Mouse (Mus musculus) common myeloid progenitor, adult 5-6 weeks (primary cell): ENCODE data around the gene Csmd2. TPM values are rescaled to one million over a fixed set of nuclear protein-coding genes. Genes with fewer than 3 reads are reported as not detected.
"Not testable (repeated sequence)": the region's sequence is repeated elsewhere in the genome, so short reads cannot be mapped to it uniquely, and the experiment has no call there.

Source experiments
- ATAC-seq: replicated peaks from 2 replicates; pipeline ENCODE4 v1.8.0; 2016; ENCODE audit warnings: low read depth, mild to moderate bottlenecking, moderate TSS enrichment, inconsistent platforms; ENCODE audit not compliant: poor library complexity, severe bottlenecking
- total RNA-seq: library from RNA; stranded (forward); fragments of 200-1000, 187-1606 nt; gene quantifications from 2 replicates; pipeline ENCODE4 v1.2.3, GENCODE M21; 2017

Csmd2 gene
- total RNA-seq, 1 experiment from 2014 or later = not detected

DNA sequence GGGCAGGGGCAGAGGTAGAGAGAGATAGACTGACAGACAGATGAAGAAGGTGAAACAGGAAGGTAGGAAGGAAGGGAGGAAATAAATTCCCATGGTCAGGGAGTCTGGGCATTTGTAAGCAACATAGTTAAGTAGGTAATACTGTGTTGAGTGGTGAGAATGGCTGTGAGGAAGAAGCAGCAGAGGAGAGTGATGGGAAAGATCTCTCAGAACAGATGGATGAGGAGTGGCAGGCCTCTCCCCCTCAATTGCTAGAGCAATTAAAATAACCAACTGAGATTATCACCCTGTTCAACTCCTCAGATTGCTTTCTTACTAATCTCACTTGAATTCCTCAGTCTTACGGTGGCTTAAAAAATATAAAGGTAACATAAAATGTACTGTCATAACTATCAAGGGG lies 40.6 kb downstream of the Csmd2 start:
- no peak for ATAC-seq

- no peak for ATAC-seq
Measured at GRCm38 (mm10) chr4:128041901-128042300, 54.2 kb downstream of the Csmd2 start.

DNA sequence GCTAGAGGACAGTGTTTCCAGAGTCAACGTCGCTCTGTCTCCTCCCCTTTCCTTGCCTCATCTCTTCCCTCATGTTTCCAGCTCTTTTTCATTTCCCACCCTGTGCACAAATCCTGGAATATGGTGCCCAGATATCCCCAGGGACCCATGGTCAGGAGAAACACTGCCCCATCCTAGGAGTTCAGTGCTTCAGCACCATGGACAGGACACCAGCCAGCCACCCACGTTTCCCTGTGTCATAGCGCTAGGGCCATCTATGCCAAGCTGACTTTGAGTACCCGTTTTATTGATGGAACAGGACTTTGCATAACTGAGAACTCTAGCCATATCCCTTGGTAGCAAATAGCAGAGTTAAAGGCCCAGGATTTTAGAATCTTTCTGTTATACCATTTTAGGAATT lies 55.0 kb downstream of the Csmd2 start:
- no peak for ATAC-seq

GRCm38 (mm10) chr4:128048716-128049115 lies 61.1 kb downstream of the Csmd2 start:
- no peak for ATAC-seq

DNA sequence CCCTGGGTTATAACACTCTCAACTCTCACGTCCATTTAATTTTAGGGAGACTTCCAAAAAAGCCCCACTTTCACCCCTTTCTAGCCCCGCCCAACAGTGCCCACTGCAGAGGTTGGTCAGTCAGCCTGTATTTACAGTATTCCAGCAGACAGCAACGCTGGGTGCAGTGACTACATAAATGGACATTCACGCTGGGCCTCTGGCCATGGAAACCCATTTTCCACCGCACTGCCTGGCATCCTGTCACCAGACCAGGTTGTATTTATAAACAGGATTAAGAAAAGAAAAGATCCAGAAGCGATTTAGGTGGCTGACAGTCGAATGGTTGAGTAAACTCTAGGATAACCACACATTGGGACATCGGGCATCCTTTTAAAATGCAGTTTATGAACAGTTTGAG lies 65.0 kb downstream of the Csmd2 start:
- no peak for ATAC-seq

- not testable (repeated sequence) for ATAC-seq
Measured at GRCm38 (mm10) chr4:128061274-128061673, 73.6 kb downstream of the Csmd2 start.

DNA sequence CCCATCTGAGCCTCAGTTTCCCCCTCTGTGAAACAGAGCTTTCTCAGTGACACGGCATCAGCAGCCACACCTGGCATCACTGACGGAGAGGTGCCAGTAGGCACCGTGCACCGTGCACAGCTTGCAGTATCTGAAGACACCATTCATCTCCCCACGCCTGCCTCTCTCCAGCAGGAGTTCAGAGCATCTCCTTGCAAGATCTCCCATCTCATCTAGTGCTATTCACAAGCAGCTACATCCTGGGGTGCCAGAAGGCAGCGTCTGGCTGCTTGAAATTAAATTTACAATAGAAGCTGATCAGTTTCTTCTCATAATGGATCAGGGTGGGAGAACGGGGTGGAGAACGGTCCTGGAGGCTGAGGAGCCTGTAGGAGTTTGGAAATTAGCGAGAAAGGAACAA lies 79.5 kb downstream of the Csmd2 start:
- ATAC-seq = no peak

DNA sequence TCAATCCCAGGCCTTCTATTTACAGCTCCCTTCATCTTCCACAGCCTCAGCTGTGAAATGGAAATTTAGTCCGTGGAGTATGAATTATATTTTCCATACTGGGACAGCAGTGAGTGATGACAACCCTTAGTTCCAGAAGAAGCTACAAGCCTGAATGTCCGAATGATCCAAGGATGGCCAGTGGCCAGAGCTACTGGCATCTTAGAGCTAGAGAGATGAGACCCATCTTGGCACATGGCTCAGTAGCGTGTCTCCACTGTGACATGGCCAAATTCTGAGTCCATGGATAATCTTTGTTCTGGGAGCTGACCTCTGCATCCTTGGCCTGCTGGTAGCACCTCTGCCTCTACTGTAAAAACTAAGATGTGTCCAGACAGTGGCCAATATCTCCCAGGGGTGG lies 96.8 kb downstream of the Csmd2 start:
- no peak for ATAC-seq

- no peak for ATAC-seq
Measured at GRCm38 (mm10) chr4:128085096-128085495, 97.4 kb downstream of the Csmd2 start.

- ATAC-seq = no peak
Measured at GRCm38 (mm10) chr4:128087147-128087606, 99.5 kb downstream of the Csmd2 start.

- no peak for ATAC-seq
Measured at GRCm38 (mm10) chr4:128087704-128088103, 100.0 kb downstream of the Csmd2 start.

DNA sequence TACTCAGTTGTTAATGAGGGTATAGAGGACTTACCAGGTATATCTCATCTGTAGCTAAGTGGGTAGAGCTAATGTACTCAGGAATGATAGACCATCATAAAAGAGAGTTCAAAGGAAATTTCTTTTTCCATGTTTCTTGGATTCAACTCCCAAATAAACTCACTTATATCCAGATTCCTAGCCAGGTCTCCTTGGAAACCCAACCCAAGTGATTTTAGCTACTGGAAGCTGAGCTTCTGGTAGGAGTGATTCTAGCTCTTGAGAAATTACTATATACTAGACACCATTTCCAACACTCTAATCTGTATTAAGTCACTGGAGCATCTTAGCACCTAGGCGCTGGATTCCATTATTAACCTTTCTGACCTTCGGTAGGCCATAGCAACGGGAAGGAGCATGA lies 100.6 kb downstream of the Csmd2 start:
- ATAC-seq = no peak

DNA sequence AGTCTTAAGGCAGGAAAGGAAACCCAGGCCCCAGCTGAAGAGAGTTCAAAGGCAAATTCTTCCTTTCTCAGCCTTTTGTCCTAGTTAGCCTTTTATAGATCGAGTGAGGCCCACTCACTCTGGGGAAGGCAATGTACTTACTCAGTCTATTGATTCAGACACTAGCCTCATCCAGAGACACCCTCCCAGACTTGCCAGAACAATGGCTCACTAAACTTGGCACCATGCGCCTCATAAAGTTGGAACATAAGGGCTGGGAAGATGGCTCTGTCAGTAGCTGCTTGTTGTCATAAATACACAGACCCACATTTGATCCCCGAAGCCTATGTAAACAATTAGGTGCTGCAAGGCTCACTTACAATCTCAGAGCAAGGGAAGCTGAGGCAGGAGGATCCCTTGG lies 104.3 kb downstream of the Csmd2 start:
- no peak for ATAC-seq

GRCm38 (mm10) chr4:128099515-128099914 lies 111.9 kb downstream of the Csmd2 start:
- ATAC-seq = no peak

DNA sequence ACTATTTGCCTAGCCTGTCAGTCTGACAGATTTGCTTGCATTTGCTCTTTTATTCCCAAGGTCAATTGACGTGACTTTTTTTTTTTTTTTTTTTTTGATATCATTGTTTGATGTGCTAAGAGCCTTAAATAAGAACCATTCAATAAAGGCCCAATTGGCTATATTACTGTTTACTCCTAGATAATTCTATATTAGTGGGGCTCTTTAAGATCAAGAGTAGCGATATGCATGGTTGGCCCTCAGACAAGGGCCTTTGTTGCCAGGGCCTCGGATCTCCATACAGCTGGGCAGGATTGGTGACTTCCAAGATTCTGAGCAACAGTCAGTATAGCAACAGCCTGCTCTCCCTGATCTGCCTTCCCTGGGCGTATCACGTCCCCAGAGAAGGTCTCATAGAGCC lies 112.9 kb downstream of the Csmd2 start:
- ATAC-seq = no peak

- no peak for ATAC-seq
Measured at GRCm38 (mm10) chr4:128116331-128116730, 128.7 kb downstream of the Csmd2 start.

GRCm38 (mm10) chr4:128123281-128123680 lies 135.6 kb downstream of the Csmd2 start:
- no peak for ATAC-seq

GRCm38 (mm10) chr4:128124738-128125137 lies 137.1 kb downstream of the Csmd2 start:
- ATAC-seq = no peak

DNA sequence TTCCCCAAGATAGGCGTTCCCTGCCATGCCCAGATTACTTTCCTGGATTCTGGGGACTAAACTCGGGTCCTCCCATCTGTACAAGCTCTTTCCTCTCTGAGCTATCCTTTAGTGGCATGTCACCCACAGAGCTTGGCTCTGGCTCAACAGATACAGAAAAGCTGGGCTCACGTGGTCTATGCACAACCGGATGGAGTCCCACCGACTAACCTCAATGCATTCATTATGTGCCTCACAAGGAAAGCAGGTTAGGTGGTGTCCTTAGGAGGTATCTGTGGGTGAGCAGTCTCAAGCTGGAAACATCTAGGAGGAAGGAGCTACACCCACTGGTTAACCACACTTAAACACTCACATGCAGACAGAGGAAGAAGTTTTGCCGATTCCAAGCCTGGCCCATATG lies 140.9 kb downstream of the Csmd2 start:
- ATAC-seq = no peak

GRCm38 (mm10) chr4:128130611-128131142 lies 143.0 kb downstream of the Csmd2 start:
- ATAC-seq = no peak

DNA sequence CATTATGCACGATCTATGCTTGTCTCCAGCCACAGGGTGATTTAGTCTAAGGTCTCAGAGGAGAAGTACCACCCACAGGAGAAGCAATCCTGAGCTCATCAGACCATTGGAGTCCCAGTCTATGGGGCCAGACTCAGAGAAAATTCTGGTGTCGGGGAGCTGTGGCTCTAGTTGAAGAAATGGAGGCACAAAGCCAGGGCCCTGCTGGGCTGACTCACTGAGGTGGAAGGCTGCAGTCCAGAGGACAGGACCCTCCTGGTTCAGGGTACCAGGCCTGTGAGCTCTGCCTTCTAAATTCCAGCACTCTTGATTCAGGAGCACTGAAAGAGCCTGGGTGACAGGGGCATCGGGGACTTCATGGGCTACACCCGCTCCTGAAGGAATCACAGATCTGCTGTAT lies 144.0 kb downstream of the Csmd2 start:
- ATAC-seq = no peak

GRCm38 (mm10) chr4:128132876-128133646 lies 145.4 kb downstream of the Csmd2 start:
- no peak for ATAC-seq
